Mouse (Mus musculus): ENCODE results near the gene Krt5.
"Not testable (repeated sequence)": the region's sequence is repeated elsewhere in the genome, so short reads cannot be mapped to it uniquely, and the experiment has no call there.

The Krt5 gene

DNA sequence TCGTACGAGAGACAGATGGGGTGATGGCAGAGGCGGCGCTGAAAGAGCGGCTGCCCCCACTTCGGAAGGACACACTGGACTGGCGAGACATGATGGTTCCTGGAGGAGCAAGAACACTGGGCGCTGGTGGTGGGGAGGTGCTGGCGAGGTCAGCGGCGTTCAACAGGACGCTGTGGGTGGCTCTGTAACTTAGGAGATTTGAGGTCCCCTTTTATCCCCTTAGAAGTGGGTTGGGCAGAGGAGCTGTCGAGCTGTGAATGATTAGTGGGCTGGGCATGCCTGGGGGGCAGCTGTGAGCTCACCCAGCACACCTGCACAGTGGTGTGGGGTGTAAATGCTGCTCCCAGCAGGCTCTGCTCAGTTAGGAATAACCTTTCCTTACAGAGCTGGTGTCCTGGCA lies at the start of gene Krt5:
Gene Krt5 (minus strand): TSS at position 179 of the 400 bp plus-strand sequence.
- no peak for DNase-seq (ENCODE audit: low read depth, low spot score)

DNA sequence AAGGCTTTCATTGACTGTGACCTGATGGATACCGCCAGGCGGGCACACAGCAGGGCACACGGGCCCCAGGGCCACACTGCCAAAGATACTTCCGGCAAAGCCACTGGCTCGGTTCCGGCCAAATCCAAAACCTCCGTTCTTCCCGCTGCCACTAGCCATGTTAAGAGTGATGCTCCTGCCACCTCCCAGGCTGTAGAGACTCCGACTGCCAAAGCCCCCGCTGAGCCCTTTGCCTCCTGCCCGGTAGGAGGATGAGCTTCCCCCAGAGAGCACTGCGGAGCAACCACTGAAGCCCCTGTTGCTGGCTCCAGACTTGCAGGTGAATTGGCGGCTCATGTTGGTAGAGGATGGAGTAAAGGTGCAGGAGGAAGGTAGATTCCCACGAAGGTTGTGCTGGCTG lies 30.0 kb upstream of the Krt5 start, which contains the start of gene Krt71:
Gene Krt71 (minus strand): TSS at position 399 of the 400 bp plus-strand sequence.
- DNase-seq (ENCODE audit: low read depth, low spot score): no peak

DNA sequence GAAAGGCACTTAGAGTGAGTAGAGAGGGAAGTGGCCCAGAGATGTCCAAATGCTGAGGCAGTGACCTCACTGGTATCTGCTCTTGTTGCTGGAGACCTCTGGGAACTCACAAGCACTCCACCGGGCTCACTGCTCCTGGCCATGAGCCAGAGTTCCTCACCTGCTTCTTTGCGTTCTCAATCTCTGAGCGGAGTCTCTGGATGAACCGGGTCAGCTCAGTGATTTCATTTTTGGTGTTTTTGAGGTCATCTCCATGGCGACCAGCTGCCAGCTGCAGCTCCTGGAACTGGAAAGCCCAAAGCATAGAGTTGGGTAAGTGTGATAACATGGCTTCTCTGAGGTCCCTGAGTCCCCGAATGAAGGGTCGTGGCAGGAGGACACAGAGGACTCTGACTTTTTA lies 25.1 kb upstream of the Krt5 start:
- no peak for DNase-seq (ENCODE audit: low read depth, low spot score)

DNA sequence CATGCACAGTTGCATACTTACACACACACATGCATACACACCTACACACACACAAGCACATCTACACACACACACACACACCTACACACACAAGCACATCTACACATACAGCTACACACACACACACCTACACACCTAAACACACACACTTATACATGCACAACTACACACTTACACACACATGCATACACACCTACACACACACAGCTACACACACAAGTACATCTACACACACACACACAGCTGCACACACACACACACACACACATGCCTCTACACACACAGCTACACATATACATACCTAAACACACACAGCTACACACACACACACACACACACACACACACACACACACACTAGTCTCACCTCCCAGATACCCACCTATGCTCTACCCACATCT lies 18.0 kb upstream of the Krt5 start:
- no peak for DNase-seq (ENCODE audit: low read depth, low spot score)

DNA sequence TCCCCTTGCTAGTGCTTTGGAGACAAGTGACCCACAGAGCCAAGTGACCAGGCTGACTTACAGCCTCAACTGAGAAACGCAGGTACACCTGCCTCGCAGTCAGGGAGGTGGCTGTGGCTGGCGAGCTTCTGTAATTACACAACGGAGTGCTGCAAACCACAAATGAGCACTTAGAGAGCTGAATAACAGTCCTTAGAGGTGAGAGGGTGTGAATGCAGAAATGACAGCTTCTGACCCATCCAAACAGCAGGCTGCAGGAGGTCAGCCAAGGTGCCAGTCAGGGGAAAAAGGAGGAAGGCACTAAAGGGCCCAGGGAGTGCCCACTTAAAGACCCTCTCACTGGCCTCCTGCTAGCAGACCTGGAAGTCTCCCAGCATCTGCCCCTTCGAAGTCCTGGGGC lies 12.0 kb upstream of the Krt5 start:
- DNase-seq (ENCODE audit: low read depth, low spot score): no peak

DNA sequence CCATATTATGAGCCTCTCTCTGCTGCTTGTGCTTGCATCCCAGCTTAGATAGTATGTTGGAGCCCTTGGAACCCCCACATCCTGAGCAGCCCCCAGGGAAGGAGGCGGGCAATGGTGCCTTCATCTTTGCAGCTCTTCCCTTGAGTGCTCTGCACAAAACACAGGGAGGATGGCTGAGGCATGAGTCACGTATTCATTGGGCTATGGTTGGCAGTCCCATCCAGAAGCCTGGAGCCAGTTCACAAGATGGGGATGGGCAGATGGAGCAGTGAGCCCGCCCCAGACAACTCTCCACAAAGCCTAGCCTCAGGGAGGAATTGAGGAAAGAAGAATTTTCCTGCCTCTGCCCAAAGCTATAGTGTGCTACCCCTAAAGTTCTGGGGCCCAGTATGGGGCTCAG lies 3.1 kb upstream of the Krt5 start:
- DNase-seq (ENCODE audit: low read depth, low spot score): no peak

DNA sequence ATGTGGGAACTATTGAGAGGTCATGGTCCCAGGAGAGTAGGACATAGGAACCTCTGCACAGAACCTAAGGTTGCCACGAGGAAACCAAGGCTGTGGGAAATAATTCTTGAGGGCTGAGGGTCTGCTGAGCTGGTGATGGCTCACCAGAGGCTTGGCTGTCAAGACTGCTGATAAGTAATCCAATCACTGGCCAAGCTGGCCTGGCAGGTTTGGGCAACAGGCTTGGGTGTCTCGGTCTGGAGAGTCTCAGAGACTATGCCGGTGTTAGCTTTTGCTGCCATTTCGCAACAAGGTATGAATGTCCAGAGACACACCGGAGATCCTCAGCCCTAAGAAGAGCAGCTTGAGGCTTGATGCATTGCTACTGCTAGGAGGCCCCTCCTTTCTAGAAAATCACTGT lies 1.7 kb upstream of the Krt5 start:
- DNase-seq (ENCODE audit: low read depth, low spot score): no peak

DNA sequence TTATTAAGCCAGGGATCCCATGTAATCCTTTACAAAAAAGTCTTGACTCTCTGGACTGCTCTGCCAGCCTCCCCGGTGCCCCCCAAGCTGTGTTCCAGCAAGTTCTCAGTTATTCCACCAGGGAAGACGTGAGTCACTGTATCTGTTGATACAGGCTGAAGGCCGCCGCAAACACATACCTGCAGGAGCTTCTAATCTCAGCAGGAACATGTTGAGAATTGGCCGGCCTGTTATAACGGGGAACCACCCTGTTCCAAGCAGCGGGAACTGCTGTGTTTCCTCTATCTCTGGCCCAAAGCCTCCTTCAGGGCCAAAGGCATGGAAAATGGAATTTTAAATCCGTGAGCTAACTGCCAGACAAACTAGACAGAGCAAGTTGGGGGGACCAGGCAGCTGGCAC lies 1.0 kb upstream of the Krt5 start:
- DNase-seq (ENCODE audit: low read depth, low spot score): no peak

DNA sequence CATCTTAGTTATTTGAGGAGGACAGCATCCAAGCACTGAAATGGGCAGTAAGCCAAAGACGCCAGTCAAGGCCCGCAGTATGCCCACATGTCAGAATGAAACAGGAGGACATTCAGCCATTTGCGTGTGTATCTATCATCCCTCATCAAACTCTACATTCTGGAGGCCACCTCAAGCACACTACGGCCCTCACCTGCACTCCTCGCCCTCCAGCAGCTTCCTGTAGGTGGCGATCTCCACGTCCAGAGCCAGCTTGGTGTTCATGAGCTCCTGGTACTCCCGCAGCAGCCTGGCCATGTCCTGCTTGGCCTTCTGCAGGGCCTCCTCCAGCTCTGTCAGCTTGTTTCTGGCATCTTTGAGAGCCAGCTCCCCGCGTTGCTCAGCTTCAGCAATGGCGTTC lies 4.0 kb downstream of the Krt5 start:
- no peak for DNase-seq (ENCODE audit: low read depth, low spot score)

DNA sequence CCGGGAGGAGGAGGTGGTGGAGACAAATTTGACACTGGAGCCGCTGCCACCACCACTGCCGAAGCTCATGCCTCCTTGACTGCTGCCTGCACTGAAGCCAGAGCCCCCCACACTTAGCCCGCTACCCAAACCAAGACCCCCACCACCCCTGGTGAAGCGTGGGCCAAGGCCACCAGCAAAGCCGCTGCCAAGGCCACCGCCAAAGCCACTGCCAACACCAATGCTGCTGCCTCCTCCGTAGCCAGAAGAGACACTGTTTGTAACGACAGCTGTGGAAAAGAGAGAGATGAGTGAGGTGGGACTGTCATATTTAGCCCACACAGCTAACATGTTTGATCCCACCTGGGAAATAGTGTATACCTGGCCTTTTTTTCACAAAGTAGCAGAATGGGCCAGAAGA lies 5.2 kb downstream of the Krt5 start:
- DNase-seq (ENCODE audit: low read depth, low spot score): no peak

DNA sequence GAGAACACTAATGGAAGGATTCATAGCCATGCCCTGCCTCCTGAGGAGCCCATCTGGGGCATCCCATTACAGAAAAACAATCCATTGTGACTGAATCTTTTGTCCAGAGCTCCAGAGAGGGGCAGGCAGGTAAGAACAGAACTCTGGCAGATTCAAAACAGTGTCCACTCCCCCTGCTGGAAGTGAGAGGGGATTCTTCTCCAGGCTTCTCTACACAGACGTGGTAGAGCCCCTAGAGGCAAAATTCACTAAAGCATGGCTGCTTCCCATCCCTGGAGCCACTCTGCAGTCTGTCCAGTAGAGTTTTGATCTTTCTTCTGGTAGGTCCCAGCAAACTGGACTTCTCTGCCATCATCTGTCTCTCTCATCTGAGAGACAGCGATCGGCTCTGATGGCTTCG lies 8.6 kb downstream of the Krt5 start:
- no peak for DNase-seq (ENCODE audit: low read depth, low spot score)

DNA sequence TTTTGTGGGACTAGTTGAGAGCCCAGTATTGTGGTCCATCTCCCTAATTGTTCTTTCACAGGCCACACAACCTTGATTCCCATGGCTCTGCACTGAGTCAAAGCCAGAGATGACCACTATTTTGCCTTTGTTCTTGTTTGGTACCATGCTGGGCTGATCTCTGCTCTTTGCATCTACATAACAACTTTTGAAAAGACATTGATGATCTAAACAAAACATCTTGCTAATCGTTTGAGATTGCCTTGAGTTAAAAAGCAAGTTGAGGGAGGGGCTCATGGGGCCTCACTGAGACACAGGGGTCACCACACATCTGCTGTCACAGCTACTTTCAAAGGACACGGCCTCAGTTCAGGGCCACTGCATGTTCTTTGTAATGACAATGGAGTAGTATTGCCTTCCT lies 10.3 kb downstream of the Krt5 start:
- no peak for DNase-seq (ENCODE audit: low read depth, low spot score)

DNA sequence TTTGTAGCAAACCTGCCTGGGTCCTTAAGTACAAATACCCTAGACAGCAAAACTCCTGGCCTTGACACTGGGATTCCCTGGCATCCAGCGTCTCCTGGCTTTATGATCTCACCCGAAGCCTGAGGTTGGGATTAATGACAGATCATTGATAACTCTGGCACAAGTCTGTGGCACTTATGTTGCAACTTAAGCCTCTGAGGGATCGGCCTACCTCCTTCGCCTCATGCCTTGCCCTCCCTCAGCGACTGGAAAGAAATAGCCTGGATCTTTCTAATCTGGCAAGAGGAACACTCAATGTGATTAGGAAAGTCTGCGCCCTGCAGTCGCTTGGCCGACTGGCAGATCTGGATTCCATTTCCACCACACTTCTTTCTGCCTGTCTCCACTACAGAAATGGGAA lies 12.8 kb downstream of the Krt5 start:
- no peak for DNase-seq (ENCODE audit: low read depth, low spot score)

DNA sequence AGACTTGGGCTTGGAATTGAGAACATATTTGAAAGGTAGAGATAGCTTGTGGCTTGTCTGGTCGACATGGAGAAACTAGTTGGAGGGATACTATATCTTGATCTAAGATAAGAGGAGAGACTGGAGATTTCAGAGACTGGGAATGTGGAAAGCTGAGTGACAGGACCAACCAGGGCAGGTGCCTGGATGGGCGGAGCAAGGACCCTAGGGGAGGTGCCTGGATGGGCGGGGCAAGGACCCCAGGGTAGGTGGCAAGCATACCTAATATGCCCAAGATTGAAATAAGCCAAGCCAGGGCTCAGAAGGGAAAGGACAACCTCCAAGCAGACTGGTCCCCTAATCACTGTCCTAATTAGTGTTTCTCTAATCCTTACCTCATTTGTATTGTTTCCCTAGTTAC lies 13.5 kb downstream of the Krt5 start:
- no peak for DNase-seq (ENCODE audit: low read depth, low spot score)

DNA sequence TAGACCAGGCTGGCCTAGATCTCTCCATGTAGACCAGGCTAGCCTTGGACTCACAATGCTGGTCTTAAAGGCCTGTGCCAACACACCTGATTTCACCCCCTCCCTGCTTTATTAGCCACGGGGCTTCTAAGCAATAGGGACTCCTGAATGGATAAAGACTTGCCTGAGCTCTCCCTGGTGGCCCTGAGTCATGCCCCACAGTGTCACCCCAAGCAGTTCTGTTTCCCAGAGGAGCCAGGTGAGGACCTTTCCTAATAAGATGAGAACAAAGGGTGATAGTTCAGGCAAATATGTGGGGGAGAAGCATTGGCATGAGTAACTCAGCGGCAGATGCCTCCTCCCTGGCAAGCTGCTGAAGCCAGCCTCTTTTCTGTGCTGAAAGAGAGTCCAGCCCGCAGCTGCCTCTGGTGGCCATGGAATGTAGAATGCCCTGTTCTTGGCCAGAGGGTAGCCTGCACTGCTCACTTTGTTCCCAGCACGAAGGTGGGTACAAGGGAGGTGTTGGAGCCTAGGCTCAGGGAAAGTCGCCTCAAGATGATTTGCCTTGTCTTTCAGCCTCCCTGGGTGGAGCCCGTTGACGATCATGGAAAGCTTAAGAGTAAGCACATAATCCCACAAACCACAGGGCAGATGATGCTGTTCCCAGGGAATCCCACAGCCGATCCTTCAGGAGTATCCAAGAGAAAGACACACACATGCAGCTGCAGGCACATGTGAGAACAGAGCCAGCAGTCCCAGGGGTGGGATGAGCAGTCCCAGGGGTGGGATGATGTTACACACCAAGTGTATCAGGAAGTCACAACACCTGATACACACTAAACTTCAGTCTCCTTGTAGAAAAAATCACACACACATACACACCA lies 15.1 kb downstream of the Krt5 start:
- no peak for DNase-seq (ENCODE audit: low read depth, low spot score)

DNA sequence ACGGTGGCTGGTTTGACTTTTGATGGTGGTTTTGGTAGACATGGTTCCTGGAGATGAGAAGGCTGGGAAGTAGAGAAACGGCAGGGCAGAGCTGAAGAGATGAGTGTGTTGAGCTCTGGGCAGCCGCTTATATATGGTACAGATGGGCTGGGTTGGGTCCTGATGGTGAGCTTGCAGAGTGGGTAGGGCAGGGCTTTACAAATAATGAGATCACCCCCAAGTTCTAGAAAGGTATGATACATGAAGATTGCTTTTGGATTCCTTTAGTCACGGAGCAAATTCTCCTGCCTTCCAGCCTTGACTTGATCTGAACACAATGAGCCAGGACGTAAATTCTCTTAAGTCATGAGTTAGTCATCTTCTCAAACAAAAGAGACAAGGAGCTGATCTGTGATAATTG lies 18.5 kb downstream of the Krt5 start, which contains the start of gene Krt6a:
Gene Krt6a (minus strand): TSS at position 101 of the 400 bp plus-strand sequence.
- no peak for DNase-seq (ENCODE audit: low read depth, low spot score)

DNA sequence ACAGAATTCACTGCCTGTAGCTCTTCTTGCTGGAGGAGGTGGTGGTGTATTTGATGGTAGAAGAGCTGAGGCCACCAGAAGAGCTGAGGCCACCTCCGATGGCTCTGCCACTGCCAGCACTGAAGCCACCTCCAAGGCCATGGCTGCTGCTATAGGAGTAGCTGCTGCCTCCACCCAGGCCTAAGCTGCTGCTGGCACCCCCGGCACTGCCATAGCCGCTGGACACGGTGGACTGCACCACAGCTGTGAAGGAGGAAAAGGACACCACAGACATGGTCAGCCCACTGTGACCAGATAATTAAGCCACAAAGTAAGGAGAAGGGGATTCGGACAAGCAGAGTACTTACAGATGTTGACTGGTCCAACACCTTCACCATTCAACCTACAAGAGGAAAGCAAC lies 22.2 kb downstream of the Krt5 start:
- not testable (repeated sequence) for DNase-seq (ENCODE audit: low read depth, low spot score)

DNA sequence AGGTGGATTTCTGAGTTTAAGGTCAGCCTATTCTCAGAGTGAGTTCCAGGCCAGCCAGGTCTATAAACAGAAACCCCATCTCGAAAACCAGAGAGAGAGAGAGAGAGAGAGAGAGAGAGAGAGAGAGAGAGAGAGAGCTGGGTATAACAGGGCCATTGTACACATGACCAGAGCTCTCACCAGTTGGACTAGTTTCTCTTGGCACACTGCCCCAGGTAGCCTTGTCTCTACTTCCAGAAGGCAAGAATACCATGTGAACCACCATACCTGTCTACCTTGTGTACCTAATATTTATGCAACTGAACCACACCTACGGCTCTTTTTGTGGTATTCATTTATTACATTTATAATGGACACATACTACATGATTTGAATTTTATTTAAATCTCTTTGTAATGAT lies 24.5 kb downstream of the Krt5 start:
- DNase-seq (ENCODE audit: low read depth, low spot score): no peak

DNA sequence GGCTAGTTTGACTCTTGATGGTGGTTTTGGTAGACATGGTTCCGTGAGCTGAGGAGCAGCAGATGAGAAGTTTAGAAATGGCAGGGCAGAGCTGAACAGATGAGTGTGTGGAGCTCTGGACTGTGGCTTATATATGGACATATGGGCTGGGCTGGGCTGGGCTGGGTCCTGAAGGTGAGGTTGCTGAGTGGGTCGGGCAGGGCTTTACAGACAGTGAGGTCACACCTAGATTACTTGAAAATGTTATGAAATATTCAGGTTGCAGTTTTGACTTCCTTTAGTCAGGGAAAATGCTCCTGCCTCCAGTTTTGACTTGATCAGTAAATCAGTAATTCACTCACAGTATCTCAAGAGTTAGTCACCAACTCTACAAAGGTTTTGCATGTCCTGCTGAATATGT lies 32.5 kb downstream of the Krt5 start, which contains the start of gene Krt6b:
Gene Krt6b (minus strand): TSS at position 101 of the 400 bp plus-strand sequence.
- no peak for DNase-seq (ENCODE audit: low read depth, low spot score)

DNA sequence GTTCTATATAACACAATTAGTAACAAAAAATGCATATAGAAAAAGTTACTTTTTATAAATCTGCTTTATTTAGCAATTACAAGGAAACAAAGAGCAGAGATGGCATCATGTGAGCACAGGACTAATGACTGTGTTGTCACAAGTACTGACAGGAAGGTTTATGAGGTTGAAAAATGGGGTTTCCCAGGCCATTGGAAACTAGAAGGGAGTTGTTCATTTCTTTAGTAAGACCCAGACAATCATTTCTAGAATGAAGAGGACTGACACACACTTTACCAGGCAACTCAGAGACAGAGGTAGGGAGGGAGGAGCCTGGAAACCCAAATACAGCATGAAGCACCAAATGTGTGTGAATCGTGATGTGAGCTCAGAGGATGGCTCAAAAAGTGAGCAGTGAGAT lies 36.7 kb downstream of the Krt5 start:
- DNase-seq (ENCODE audit: low read depth, low spot score): no peak
